Comparison of ENCODE assay signal across 1 mouse cellular context in genomic region chr15:84923508-84924181, GRCm38 (mm10).
TF ChIP-seq lines count a peak whose summit lies in the region.

No protein-coding gene starts in this region.

TF ChIP-seq in MEL, 35 proteins besides CTCF, POLR2A, EP300 and RAD21 (continued from another document):
- TF ChIP-seq ZMIZ1 (IDR thresholded peaks at IDR 0.05; ENCODE audit: low read depth, low read length) (no peak), ZC3H11A (IDR thresholded peaks at IDR 0.05; ENCODE audit: low read depth, low read length) (no peak)
TF ChIP-seq in MEL: peak in this region for 3.
